Mouse (Mus musculus): ENCODE measurements at regions not wholly inside any gene's neighbourhood (a gene's known extent, or its start where the extent isn't known, plus 50 kb on each side); places are given as distances from the start of the nearest gene placed in this dataset.
A peak's percentile ranks its signal among the peaks of the same experiment; 100 is the strongest.

DNA sequence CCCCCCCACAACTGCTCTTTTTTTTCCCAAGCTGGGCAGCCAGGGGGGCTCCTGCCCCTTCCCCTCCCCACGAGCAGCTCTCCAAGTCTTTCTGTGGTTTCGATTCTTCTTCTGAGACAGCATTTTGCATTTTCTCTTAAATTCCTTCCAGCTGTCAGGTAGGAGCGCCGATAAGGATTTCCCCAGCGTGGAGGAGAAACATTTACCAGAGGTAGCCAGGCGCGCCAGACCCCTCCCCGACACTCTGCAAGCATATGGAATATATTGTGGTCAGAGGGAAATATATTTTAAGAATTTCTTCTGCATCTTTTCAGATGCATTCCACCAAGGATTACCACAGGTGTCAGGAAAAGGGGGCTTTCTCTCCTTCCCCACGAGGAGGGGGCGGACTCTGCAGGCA is 111.9 kb downstream of the Tbx5 start:
- DNase-seq, result no peak

DNA sequence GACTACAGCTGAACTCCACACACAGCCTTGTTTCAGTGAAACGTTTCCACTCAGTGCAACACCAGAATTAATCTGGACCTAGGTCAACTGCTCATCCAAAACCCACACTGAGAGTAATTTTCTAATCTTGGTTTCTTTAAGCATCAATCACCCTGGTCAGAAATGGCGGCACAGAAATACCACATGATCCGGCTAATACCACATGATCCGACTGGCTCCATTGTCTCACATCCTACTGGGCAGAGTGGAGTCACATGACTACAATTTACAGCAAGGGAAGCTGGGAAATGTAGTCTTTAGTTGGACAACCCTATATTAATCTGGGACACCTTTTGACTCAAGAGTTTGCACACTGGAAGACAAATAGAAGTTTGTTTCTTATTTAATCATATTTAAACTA is 115.9 kb downstream of the Tbx5 start:
- DNase-seq, result no peak

DNA sequence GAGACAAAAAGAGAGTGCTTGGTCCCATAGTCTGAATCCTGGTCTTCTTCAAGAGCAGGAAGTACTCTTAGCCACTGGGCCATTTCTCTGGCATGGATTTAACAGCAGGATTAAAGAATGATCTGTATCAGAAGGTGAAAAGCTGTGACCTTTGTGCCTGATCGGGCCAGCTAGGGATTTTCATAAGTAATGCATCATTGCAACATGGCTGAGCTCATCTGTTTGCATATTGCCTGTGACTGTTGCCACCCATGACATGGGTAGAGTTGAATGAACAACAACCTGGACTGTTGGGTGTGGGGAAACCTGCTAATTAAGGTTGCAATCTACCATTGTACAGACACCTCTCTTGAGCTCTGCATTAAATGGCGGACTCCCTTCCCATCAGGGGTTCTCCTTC is 119.6 kb downstream of the Tbx5 start:
- no peak for DNase-seq

DNA sequence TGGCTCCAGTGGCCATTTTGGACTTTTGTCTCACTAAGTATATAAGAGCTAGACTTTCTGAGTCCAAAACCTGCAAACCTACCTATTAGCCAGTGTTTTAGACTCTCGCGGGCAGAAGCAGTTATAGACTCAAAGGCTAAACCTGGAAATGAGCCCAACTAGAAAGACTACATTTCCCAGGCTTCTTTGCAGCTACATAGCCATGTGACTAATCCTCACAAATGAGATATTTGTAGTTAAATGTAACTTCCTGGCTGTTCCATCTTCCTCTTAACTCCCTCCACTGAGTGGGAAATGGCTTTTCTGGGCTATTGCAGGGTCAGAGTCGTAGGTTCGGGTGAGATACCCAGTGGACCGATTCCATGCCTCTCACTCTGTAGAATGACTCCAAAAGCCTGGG is 120.7 kb downstream of the Tbx5 start:
- DNase-seq, result no peak

DNA sequence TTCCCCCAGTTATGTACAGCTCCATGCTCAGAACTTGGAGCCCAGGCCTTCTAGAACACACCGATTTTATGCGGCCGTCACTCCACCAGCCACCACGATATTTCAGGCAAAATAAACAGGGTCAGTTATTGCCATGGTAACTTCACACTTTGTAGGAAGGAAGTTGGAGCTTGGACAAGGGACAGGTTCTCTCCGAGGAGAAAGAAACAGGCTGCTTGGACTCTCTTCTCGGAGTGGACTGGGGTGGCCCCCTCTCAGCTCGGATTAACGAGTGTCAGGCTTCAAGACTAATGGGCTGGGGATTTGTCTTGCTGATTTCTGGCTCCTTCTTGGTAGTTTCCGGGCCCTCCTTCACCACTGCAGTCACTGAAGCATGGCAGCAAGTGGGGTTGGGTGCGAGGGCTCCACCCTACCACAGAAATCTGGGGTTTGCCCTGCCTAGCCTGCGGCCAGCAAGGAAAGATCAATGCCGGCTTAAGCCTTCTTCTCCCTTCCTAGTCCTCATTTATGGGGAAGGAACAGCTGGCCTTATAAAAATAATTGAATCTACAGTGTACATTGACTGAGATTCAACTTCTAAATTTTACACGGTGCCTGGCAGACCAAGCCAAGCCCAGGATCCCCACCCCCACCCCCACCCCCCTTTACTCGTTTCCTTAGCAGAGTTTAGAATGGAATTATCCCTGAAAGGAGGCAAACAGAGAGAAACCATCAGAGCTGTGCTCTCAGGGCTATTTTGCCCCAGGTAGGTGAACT is 121.5 kb downstream of the Tbx5 start:
- DNase-seq, result no peak

DNA sequence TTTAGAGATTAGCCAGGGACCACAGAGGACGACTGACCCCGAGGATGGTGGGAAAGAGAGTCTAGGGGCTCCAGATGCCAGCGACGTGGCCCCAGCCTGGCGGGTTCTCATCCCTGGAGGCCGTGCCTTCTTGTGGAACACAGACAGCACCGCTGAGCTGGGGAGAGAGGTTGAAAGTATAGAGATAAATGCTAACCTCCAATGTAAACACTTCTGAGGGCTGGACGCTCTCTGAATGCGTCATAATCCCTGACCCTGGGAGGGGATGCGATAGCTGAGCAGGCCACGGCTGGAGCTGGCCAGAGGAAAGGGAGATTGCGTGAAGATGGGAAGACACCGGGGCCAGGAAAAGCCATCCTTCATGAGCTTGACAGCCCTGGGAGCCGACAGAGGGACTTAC is 126.5 kb downstream of the Tbx5 start:
- DNase-seq, result no peak

DNA sequence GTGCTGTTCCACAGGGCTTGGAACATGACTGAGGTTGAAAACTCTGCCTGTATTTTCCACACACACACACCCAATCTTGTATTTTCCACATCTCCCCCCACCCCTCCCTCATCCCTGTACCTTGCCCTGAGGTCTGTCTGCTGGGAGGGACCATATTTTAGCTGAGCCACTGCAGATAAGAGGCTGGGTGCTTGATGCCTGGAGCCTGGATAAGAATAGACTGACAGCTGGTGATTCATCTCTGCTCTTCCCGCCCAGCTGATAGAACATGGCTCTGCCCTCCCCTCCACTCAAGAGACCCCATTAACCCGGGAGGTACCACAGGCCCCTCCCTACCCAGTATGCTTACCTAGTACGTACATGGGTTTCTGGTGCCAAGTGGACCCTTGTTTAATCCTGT is 132.3 kb downstream of the Tbx5 start:
- DNase-seq, result no peak

DNA sequence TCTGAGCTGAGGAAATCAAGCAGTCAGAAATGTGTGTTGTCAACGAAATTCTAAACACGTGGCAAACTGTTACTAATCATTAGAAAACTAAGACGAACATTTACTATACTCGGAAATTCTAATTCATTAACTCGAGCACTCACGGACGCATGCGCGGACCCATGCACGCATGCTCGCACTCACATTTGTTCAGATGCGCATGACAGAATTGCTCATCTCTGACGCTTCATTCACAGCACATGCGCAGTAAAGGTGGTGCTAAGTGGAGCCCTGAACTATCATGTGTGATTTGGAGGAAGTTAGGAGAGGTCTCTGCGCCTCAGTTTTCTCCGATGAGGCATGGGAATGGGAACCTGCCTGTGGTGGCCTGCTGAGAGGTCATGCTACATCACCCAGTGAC is 138.8 kb downstream of the Tbx5 start:
- no peak for DNase-seq

DNA sequence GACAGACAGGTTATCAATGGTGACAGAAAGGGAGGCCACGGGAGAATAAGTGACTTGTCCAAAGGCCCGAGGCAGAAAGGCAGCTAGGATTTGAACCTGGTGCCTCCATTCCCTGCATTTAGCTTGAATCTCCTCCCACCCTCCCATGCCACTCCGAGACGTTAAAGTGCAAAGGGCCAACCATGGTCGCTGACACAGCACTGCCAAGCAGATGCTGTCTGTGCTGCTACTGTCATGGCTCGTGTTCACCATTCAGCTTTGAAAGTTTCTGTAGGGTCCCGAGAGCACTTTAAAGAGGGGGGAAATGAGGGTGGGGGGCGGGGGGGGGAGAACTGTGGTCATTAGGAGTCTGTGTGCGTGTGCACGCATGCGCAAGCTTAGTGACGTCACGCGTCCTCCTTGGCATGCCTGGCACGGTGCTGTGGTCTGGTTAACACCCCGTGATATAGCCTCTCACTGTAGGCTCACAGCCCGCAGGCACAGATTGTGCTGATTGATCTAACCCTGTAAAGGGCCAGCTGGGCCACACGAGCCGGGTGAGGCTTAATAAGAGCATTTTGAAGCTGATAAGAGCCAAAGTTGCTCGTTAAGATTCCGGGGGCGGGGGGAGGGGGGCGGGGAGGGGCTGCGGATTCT is 140.5 kb downstream of the Tbx5 start:
- no peak for DNase-seq

DNA sequence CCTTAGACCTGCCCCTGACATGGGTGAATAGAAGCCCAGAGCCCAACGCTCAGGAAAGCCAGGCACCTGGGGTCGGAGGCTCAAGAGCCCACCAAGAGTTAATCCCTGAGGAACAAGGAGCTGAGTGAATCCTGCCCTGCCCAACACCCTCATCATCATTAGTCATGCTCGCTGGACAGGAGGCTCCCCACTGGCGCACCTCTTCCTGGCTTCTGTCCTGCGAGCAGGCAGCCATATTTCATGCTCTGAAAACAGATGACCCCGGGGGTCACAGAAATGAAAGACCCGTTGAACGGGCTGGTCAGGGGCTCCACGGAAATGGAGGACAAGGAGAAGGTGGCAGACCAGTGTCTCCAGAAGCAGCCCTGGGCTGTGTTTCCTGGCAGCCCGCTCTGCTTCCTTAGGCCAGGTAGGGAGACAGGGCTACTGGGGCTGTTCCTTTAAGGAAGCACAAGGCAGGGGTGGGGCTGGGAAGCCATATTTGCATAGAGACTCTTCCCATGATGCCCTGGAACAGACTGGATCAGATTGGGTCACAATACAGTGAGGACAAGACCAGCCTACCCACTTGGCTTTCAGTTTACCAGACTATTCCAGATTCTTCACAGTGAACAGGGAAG is 138.1 kb upstream of the Rbm19 start:
- no peak for DNase-seq

DNA sequence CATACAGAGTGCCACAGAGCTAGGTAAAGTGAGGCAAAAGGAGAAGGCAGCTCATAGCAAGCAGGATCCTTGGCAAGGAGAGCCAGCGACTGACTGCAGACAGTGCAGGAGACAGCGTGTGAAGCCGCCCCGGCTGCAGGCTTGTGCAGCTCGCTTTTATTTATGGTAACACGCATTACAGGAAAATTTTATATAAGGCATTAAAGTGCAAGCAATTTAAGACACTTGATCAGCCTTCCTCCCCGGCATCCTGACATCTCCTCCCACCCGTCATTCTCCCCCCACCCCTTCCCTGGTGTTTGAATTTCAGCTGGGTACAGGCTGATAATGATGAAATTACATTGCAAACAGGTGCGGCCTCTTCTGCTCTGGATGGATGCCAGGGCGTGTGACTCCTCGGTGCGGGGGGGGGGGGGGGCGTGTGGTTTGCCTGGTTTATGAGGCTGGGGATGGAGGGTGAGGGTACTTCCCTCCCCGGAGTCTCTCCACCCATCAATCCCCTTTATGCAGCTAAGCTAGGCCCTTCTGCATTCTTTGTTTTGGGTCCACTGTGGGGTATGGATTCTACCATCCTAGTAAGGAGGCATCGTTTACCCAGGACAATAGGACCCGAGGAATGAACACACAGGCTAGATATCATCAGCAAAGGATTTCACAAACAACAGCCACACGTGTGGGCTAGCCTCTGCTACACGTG is 135.0 kb upstream of the Rbm19 start:
- no peak for DNase-seq

DNA sequence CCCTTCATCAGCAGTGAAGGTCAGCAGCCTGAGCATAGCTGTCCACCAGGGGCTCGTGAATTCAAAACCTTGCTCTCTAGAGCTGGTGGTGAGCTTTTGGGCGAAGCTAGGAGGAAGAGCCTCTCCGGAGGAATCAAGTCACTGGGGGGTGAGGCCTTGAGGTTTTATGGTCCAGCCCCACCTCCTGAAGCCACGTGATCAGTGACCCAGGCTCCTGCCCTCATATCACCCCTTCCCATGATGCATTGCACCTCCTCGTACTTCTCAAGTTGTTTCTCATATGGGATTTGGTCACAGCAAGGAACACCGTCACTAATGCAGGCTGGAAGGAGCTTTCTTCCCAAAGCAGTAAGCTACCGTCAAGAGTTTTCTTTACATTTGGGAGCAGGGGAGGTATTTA is 132.1 kb upstream of the Rbm19 start:
- no peak for DNase-seq

DNA sequence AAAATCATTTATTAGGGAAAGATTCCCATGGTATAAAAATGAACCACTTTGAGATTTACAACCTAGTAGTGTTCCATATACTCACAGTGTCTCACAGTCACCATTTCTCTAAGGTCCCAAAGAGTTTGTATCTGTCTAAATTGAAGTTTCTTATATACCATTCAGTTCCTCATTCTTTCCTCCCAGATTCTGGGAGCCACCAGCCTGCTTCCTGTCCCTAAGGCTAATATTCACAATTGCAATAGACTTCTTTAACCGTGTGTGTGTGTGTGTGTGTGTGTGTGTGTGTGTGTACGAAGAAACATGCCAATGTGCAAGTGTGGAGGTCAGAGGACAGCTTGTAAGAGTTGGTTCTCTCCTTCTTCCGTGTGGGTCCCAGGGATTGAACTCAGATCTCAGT is 124.1 kb upstream of the Rbm19 start:
- DNase-seq, result no peak

DNA sequence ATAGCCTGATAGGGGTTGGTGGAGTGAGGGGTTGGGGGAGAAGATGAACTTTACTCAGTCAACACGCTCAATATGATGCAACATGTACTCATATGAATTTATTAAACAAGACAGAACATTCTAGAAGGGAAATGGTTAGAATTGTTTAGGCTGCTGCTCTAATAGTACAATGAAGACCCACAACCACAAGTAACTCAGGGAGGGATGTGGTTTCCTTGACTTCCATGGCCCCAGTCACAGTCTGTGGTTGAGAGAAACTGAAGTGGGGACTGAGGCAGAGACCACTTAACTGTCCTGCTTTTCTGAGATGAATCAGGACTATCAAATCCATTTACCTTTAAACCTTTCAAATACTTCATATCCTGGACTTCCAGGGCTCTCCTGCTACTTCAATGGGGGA is 120.5 kb upstream of the Rbm19 start:
- DNase-seq, result no peak

DNA sequence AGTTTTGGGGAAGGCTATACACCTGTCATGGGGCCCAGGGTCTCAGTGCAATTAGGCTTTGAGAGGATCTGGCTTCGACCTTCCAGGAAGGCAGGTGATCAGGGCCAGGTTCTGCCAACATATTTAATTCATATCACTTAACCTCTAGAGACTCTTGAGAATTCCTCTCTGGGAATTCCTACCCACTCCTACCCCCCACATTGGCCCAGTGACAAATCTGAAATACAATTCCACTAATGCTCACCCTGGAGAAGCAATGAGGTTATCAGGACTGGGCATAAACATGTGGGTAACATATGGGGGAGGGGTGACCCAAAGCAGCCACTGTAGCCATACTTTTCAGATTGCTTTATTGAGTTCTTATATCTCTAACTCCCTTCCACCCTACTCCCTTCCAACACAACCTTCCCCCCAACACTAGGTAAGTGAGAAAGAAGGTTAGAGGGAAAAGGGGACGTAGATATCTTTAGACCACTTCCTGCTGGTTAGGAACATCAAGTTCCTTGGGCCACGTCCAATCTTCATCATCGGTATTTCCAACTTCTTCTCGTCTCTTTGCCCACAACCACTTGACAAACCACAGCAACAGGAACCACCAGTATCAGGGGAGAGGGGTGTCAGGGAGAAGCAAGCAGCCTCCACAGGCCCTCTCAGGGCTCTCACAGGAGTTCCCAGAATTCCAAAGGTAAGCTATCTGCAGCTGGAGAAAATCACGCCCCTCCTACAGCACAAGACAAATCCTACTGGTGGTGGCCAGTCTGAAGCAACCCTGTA is 110.4 kb upstream of the Rbm19 start:
- no peak for DNase-seq

DNA sequence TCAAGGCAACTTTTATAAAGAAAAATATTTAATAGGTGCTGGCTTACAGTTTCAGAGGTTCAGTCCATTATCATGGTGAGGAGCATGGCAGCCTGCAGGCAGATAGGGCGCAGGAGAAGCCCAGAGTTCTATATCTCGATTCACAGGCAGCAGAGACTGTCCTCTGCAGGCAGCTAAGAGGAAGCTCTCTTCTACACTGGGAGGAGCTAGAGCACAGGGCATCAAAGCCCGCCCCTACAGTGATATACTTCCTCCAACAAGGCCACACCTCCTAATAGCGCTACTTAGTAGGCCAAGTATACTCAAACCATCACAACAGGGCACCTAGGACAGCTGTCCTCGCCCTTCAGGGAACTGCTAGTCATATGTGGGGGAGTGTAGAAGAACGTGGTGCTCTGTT is 108.5 kb upstream of the Rbm19 start:
- DNase-seq, result no peak

DNA sequence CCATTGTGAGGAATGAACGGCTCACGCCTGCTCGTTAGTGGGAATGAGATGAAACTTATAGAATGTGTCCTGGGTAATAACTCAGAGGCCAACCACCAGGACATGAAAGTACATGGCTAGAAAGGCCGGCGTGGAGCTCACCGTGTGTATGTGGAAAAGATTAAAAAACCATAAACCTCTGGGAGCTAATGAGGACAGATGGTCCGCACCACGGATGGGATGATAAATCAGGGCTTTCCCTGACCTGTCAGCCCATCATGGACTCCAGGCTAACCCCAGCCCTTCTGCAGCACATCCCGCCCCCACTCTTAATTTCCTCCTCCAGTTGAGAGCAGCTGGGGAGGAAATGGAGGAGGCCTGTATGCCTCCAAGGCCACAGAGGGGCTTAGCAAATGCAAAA is 108.0 kb upstream of the Rbm19 start:
- DNase-seq, result no peak

DNA sequence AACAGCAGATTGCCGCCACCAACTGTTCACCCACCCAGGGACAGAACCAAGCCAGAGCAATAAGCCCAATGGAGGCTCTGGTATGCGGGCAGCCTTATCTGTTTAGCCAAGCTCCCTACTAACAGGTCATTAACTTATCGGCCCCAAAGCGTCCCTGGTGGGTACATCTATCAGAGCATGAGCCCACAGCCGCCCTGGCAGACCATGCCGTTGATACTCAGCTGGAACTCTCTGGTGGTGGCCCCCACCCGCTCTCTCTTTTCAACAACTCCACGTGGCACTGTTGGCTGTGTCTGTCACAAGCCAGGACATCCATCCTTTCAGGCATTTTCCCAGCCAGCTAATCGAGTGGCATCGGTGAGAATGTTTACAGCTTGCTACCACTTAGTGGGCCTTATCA is 100.8 kb upstream of the Rbm19 start:
- DNase-seq, result no peak

DNA sequence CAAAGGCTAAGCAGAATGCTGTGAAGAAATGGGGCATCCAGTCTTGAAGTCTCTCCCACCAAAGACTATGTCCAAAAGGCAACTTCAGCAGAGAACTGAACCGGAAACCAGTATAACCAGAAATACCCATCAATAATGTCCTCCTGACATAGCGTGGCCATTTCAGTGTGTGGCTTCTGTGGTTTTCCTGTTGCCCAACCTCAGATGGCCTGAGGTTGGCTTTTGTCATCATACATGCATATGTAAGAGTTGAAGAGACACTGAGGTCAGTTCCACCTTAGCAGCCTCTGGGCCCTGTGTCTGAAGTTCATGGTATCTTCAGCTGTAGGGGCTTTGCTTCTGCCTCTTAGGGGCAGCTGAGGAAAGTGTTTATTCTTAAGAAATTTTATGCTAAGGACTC is 98.1 kb upstream of the Rbm19 start:
- DNase-seq, result no peak

DNA sequence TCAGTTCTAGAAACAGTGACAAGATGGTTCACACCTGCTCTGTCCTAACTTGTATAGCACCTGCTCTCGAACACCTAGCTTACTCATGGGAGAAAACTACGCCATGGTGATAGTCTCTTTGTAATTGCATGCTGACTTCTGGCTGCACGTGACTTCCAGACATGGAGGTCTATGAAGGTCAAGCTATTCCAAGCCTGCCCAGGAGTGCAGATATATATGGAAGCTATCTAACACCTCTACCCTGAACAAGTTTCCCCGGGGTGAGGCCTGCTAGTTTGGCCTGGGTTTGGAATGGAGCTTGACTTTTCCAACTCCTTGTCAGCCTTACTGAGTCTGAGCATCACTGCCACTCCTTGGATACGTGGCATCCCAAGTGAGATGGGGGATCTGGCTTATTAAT is 95.5 kb upstream of the Rbm19 start:
- DNase-seq, result no peak

DNA sequence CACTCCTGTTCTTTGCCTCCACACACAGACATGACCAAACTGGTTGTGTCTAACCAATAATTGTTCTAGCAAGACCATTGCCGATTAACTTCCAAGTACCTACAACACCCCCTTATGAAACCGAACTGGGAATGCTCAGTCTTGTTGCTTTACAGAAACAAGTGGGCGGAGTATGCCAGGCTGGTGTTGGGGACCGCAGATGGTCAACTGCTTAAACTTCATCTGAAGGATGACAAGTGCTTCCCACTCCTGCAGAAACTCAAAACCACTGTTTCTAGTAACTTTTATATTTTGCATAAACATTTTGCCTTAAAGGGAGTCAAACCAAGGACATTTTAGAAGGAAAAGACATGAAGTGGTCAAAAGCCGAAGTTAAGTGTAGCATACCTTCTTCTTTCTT is 94.0 kb upstream of the Rbm19 start:
- DNase-seq, result no peak

DNA sequence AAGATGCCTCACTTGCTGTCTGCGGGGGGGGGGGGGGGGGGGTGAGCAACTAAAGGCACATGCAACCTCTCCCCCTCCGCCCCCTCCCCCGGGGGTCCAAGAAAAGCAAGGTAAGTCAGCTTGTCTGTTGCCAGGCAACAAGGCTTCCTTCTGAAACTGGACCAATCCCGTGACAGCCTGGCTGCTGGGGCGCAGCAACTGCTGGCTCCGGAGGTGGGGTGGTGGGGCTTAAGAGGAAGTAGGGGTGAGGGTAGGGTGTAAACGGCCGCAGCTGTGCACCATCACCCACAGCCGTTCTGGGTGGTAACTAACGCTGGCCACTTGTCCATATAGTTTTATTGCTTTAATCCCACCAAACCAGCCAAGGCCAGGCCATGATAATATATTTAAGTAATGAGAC is 92.2 kb upstream of the Rbm19 start:
- DNase-seq, result peak; percentile 53 to 65

DNA sequence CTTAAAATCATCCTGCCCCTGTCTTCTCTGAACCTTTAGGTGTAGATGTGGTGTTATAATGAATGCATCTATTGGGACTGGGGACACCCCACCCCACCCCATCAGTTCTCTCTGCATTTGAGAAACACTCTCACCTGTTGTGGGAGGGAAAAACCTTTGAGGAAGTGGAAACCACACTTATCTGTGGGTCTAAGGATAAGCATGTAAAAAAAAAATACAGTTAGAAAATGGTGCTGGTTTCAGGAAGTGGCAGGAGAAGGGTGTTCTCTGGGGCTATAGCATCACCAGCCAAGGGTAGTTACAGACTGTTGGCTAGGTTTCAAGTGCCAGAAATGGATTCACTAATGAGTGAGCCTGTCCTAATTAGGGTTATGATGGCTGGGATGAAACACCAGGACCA is 91.1 kb upstream of the Rbm19 start:
- no peak for DNase-seq
